Mouse (Mus musculus): ENCODE measurements at regions not wholly inside any gene's neighbourhood (a gene's known extent, or its start where the extent isn't known, plus 50 kb on each side); places are given as distances from the start of the nearest gene placed in this dataset.
"Not testable (repeated sequence)": the region's sequence is repeated elsewhere in the genome, so short reads cannot be mapped to it uniquely, and the experiment has no call there.

GRCm38 (mm10) chr12:6638761-6639281 lies 1263.3 kb upstream of the Klhl29 start:
- DNase-seq (ENCODE audit: low spot score in 2 of 2), result peak; percentile 84

- DNase-seq (ENCODE audit: low spot score in 2 of 2), result peak; percentile 24 to 40
Observed at GRCm38 (mm10) chr12:6637771-6638305, 1262.4 kb upstream of the Klhl29 start.

GRCm38 (mm10) chr12:6622575-6623146 lies 1247.2 kb upstream of the Klhl29 start:
- no peak for DNase-seq (ENCODE audit: low spot score in 2 of 2)

- no peak for DNase-seq (ENCODE audit: low spot score in 2 of 2)
Observed at GRCm38 (mm10) chr12:6601111-6601510, 1225.6 kb upstream of the Klhl29 start.

- not testable (repeated sequence) for DNase-seq (ENCODE audit: low spot score in 2 of 2)
Observed at GRCm38 (mm10) chr12:6595484-6595883, 1220.0 kb upstream of the Klhl29 start.

- peak in 1 of 2 experiments; percentile 9 for DNase-seq (ENCODE audit: low spot score in 2 of 2)
Observed at GRCm38 (mm10) chr12:6590231-6590630, 1214.7 kb upstream of the Klhl29 start.

- no peak for DNase-seq (ENCODE audit: low spot score in 2 of 2)
Observed at GRCm38 (mm10) chr12:6588031-6588701, 1212.7 kb upstream of the Klhl29 start.

- no peak for DNase-seq (ENCODE audit: low spot score in 2 of 2)
Observed at GRCm38 (mm10) chr12:6580195-6580594, 1204.7 kb upstream of the Klhl29 start.

- no peak for DNase-seq (ENCODE audit: low spot score in 2 of 2)
Observed at GRCm38 (mm10) chr12:6576866-6577360, 1201.4 kb upstream of the Klhl29 start.
